Mouse (Mus musculus): ENCODE data around the gene Rnase12. TPM values are rescaled to one million over a fixed set of nuclear protein-coding genes. Genes with fewer than 3 reads are reported as not detected.

Gene Rnase12
- polyA plus RNA-seq, 1 experiment from 2014 or later: 1.7 TPM

DNA sequence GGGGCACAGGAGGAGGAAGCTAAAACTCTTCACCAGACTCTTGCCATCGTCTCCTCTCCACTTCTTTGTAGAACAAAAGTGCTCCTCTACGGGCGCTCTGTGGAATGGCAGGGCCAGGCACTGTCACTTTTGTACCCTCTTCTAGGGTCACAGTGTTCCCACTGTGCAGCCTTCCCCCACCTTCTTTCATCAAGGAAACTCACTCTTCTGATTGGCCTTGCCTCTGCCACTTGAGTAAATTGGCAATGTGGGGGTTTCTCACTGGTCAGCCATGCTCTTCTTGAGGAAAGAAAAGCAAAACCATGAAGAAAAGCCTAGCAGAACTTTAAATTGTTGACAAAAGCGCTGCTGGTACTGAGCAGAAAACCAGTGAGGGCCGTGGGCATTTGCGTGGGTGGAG lies 15.7 kb downstream of the Rnase12 start, which contains the start of gene Rnase9:
Gene Rnase9, minus strand, starts transcription at position 101 of the 400 bp plus-strand sequence.
- Histone ChIP-seq H3K4me1 (ENCODE audit: control insufficient read depth, low read depth, low read length) (no peaks in the 10 kb centered on the region), H3K4me3 (ENCODE audit: low read depth, low read length) (no peak within 1 kb of the TSS), H3K9ac (ENCODE audit: low read depth, low read length) (no peak within 1 kb of the TSS), H3K36me3 (ENCODE audit: control insufficient read depth, insufficient read depth) (no peaks in the 10 kb centered on the region), H3K27ac (ENCODE audit: low read length) (no peak within 1 kb of the TSS), H3K9me3 (replicated peaks; ENCODE audit: control insufficient read depth, low read length) (no peaks in the 10 kb centered on the region), H3K4me2 (ENCODE audit: low read depth, low read length) (no peak within 1 kb of the TSS), H3K27me3 (ENCODE audit: control insufficient read depth, insufficient read depth, low read depth, low read length) (no peaks in the 10 kb centered on the region)
- WGBS (ENCODE audit: insufficient replicate concordance): 65% methylated on average over 6 of the region's 6 CpGs
- ATAC-seq (ENCODE audit: low read depth): no peak

- Histone ChIP-seq H3K4me1 (ENCODE audit: control insufficient read depth, low read depth, low read length) (no peaks in the 10 kb centered on the region), H3K4me2 (ENCODE audit: low read depth, low read length) (no peak overlapping the region), H3K36me3 (ENCODE audit: control insufficient read depth, insufficient read depth) (no peaks in the 10 kb centered on the region), H3K27ac (ENCODE audit: low read length) (no peak overlapping the region), H3K9ac (ENCODE audit: low read depth, low read length) (no peak overlapping the region), H3K9me3 (replicated peaks; ENCODE audit: control insufficient read depth, low read length) (no peaks in the 10 kb centered on the region), H3K27me3 (ENCODE audit: control insufficient read depth, insufficient read depth, low read depth, low read length) (no peaks in the 10 kb centered on the region), H3K4me3 (ENCODE audit: low read depth, low read length) (no peak overlapping the region)
- ATAC-seq (ENCODE audit: low read depth): no peak
- 66% methylated on average over 4 of the region's 4 CpGs for WGBS (ENCODE audit: insufficient replicate concordance)
These were observed 21.2 kb downstream of the Rnase12 start for GRCm38 (mm10) chr14:51036214-51036613.

- H3K27ac ChIP-seq (ENCODE audit: low read length): no peak overlapping the region
- ATAC-seq (ENCODE audit: low read depth): no peak
- H3K9me3 ChIP-seq (replicated peaks; ENCODE audit: control insufficient read depth, low read length): no peaks in the 10 kb centered on the region
- H3K4me2 ChIP-seq (ENCODE audit: low read depth, low read length): no peak overlapping the region
- 61% methylated on average over 1 of the region's 1 CpGs for WGBS (ENCODE audit: insufficient replicate concordance)
- H3K4me3 ChIP-seq (ENCODE audit: low read depth, low read length): no peak overlapping the region
- H3K36me3 ChIP-seq (ENCODE audit: control insufficient read depth, insufficient read depth): no peaks in the 10 kb centered on the region
- H3K4me1 ChIP-seq (ENCODE audit: control insufficient read depth, low read depth, low read length): no peaks in the 10 kb centered on the region
- H3K9ac ChIP-seq (ENCODE audit: low read depth, low read length): no peak overlapping the region
- no peaks in the 10 kb centered on the region for H3K27me3 ChIP-seq (ENCODE audit: control insufficient read depth, insufficient read depth, low read depth, low read length)
These were observed 22.3 kb downstream of the Rnase12 start for GRCm38 (mm10) chr14:51035206-51035605.

GRCm38 (mm10) chr14:51027387-51028155 lies 29.9 kb downstream of the Rnase12 start:
- no peak for ATAC-seq (ENCODE audit: low read depth)
- H3K27ac ChIP-seq (ENCODE audit: low read length): no peak overlapping the region

GRCm38 (mm10) chr14:51026391-51027133 lies 30.9 kb downstream of the Rnase12 start:
- Histone ChIP-seq H3K4me3 (ENCODE audit: low read depth, low read length) (no peak overlapping the region), H3K9ac (ENCODE audit: low read depth, low read length) (no peak overlapping the region), H3K36me3 (ENCODE audit: control insufficient read depth, insufficient read depth) (no peaks in the 10 kb centered on the region), H3K27me3 (ENCODE audit: control insufficient read depth, insufficient read depth, low read depth, low read length) (no peaks in the 10 kb centered on the region), H3K27ac (ENCODE audit: low read length) (no peak overlapping the region), H3K9me3 (replicated peaks; ENCODE audit: control insufficient read depth, low read length) (no peaks in the 10 kb centered on the region), H3K4me1 (ENCODE audit: control insufficient read depth, low read depth, low read length) (no peaks in the 10 kb centered on the region), H3K4me2 (ENCODE audit: low read depth, low read length) (no peak overlapping the region)
- 26% methylated on average over 5 of the region's 5 CpGs for WGBS (ENCODE audit: insufficient replicate concordance)
- ATAC-seq (ENCODE audit: low read depth): peak; percentile 47; the same call in 1 of the 2 replicates

More at GRCm38 (mm10) chr14:51027387-51028155, 29.9 kb downstream of the Rnase12 start:
- no peak overlapping the region for H3K4me2 ChIP-seq (ENCODE audit: low read depth, low read length)
- 43% methylated on average over 3 of the region's 3 CpGs for WGBS (ENCODE audit: insufficient replicate concordance)
- H3K4me1 ChIP-seq (ENCODE audit: control insufficient read depth, low read depth, low read length): no peaks in the 10 kb centered on the region
- no peak overlapping the region for H3K4me3 ChIP-seq (ENCODE audit: low read depth, low read length)
- no peaks in the 10 kb centered on the region for H3K36me3 ChIP-seq (ENCODE audit: control insufficient read depth, insufficient read depth)
- H3K9me3 ChIP-seq (replicated peaks; ENCODE audit: control insufficient read depth, low read length): no peaks in the 10 kb centered on the region
- H3K27me3 ChIP-seq (ENCODE audit: control insufficient read depth, insufficient read depth, low read depth, low read length): no peaks in the 10 kb centered on the region
- H3K9ac ChIP-seq (ENCODE audit: low read depth, low read length): no peak overlapping the region

DNA sequence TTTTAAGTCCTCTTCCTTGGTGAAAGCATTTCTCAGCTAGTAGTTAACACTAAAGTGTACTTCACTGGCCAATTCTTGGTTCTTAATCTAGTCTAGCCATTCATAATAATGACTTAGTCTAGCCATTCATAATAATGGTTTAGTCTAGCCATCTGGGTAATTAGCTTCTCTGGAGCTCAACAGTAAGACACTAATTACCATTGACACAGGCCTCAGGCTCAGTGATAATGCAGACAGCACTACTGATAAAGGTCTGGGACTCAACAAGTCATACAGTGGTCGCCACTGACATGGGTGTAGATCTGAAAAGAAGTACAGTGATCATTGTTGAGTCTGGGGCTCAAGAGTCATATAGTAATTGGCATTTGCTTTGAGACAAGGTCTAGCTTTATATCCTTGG lies 32.6 kb downstream of the Rnase12 start:
- 31% methylated on average over 1 of the region's 1 CpGs for WGBS (ENCODE audit: insufficient replicate concordance)

GRCm38 (mm10) chr14:51023457-51023856 lies 34.0 kb downstream of the Rnase12 start:
- Histone ChIP-seq H3K27me3 (ENCODE audit: control insufficient read depth, insufficient read depth, low read depth, low read length) (no peaks in the 10 kb centered on the region), H3K4me1 (ENCODE audit: control insufficient read depth, low read depth, low read length) (no peaks in the 10 kb centered on the region), H3K9me3 (replicated peaks; ENCODE audit: control insufficient read depth, low read length) (no peaks in the 10 kb centered on the region), H3K4me3 (ENCODE audit: low read depth, low read length) (no peak overlapping the region), H3K4me2 (ENCODE audit: low read depth, low read length) (no peak overlapping the region), H3K27ac (ENCODE audit: low read length) (no peak overlapping the region), H3K36me3 (ENCODE audit: control insufficient read depth, insufficient read depth) (no peaks in the 10 kb centered on the region), H3K9ac (ENCODE audit: low read depth, low read length) (no peak overlapping the region)
- WGBS (ENCODE audit: insufficient replicate concordance): 65% methylated on average over 4 of the region's 4 CpGs
- no peak for ATAC-seq (ENCODE audit: low read depth)

More for the DNA sequence above, 32.6 kb downstream of the Rnase12 start:
- no peak overlapping the region for H3K9ac ChIP-seq (ENCODE audit: low read depth, low read length)
- no peak overlapping the region for H3K4me2 ChIP-seq (ENCODE audit: low read depth, low read length)
- H3K9me3 ChIP-seq (replicated peaks; ENCODE audit: control insufficient read depth, low read length): no peaks in the 10 kb centered on the region
- no peak for ATAC-seq (ENCODE audit: low read depth)
- no peaks in the 10 kb centered on the region for H3K4me1 ChIP-seq (ENCODE audit: control insufficient read depth, low read depth, low read length)
- no peak overlapping the region for H3K4me3 ChIP-seq (ENCODE audit: low read depth, low read length)
- no peaks in the 10 kb centered on the region for H3K36me3 ChIP-seq (ENCODE audit: control insufficient read depth, insufficient read depth)
- H3K27ac ChIP-seq (ENCODE audit: low read length): no peak overlapping the region
- no peaks in the 10 kb centered on the region for H3K27me3 ChIP-seq (ENCODE audit: control insufficient read depth, insufficient read depth, low read depth, low read length)

DNA sequence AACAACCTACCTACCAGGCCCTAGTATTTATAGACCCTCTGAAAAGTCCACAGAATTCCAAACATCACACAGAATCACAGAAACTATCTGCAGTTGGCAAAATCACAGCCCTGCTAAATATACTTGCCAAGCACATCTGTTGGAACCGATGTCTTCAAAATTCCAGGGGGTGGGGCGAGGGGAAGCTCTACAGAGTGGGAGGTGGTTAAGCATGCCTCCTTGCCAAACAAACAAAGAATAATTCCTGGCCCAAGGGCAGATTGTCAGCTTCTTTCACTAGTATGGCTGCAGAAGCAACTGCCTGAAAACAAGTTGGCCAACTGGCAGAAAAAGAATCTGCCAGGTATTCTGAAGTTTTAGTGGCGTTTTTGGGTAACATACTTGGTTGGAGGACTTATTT lies 40.2 kb downstream of the Rnase12 start:
- no peaks in the 10 kb centered on the region for H3K27me3 ChIP-seq (ENCODE audit: control insufficient read depth, insufficient read depth, low read depth, low read length)
- no peak overlapping the region for H3K4me3 ChIP-seq (ENCODE audit: low read depth, low read length)
- no peak overlapping the region for H3K9ac ChIP-seq (ENCODE audit: low read depth, low read length)
- no peaks in the 10 kb centered on the region for H3K36me3 ChIP-seq (ENCODE audit: control insufficient read depth, insufficient read depth)
- no peak overlapping the region for H3K27ac ChIP-seq (ENCODE audit: low read length)
- no peak for ATAC-seq (ENCODE audit: low read depth)
- WGBS (ENCODE audit: insufficient replicate concordance): 56% methylated on average over 3 of the region's 3 CpGs
- no peaks in the 10 kb centered on the region for H3K4me1 ChIP-seq (ENCODE audit: control insufficient read depth, low read depth, low read length)
- no peaks in the 10 kb centered on the region for H3K9me3 ChIP-seq (replicated peaks; ENCODE audit: control insufficient read depth, low read length)
- no peak overlapping the region for H3K4me2 ChIP-seq (ENCODE audit: low read depth, low read length)

DNA sequence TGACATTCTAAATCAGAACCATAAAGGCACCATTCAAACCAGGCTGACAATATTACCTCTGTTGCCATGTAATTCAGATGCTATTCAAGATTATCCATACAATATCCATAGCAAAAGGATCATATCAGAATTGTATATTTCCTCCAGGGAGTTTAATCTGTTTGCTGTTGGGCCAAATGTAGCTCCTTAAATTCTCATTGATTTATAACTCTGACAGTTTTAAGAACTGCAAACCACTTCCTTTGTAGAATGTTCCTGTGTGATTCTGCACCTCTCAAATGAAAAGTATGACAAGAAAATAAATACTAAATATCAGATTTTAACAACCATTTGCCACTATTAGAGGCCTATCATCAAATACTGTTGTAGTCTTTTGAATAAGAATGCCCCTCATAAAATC lies 41.7 kb downstream of the Rnase12 start:
- no peaks in the 10 kb centered on the region for H3K4me1 ChIP-seq (ENCODE audit: control insufficient read depth, low read depth, low read length)
- no peaks in the 10 kb centered on the region for H3K36me3 ChIP-seq (ENCODE audit: control insufficient read depth, insufficient read depth)
- H3K27me3 ChIP-seq (ENCODE audit: control insufficient read depth, insufficient read depth, low read depth, low read length): no peaks in the 10 kb centered on the region
- H3K4me3 ChIP-seq (ENCODE audit: low read depth, low read length): no peak overlapping the region
- no peaks in the 10 kb centered on the region for H3K9me3 ChIP-seq (replicated peaks; ENCODE audit: control insufficient read depth, low read length)
- no peak for ATAC-seq (ENCODE audit: low read depth)
- no peak overlapping the region for H3K27ac ChIP-seq (ENCODE audit: low read length)
- no peak overlapping the region for H3K4me2 ChIP-seq (ENCODE audit: low read depth, low read length)
- no peak overlapping the region for H3K9ac ChIP-seq (ENCODE audit: low read depth, low read length)

Data from liver, embryonic 16.5 days (tissue).